Mouse (Mus musculus) ES-Bruce4 (cell line): ENCODE data around the gene Rc3h1. TPM values are rescaled to one million over a fixed set of nuclear protein-coding genes. Genes with fewer than 3 reads are reported as not detected.
"Not testable (repeated sequence)": the region's sequence is repeated elsewhere in the genome, so short reads cannot be mapped to it uniquely, and the experiment has no call there.

Source experiments
- H3K27ac ChIP-seq: 2 replicates; pipeline ENCODE4 v1.5.1; 2012; ENCODE audit warnings: low read length, inconsistent platforms; ENCODE audit not compliant: insufficient read depth
- H3K27me3 ChIP-seq: 2 replicates; pipeline ENCODE4 v1.6.1; 2012; ENCODE audit warnings: mild to moderate bottlenecking, low read length, inconsistent platforms; ENCODE audit not compliant: control insufficient read depth, poor library complexity, insufficient read depth, severe bottlenecking
- H3K36me3 ChIP-seq: 2 replicates; pipeline ENCODE4 v1.6.1; 2012; ENCODE audit warnings: inconsistent platforms, mild to moderate bottlenecking, low read length, moderate library complexity; ENCODE audit not compliant: control insufficient read depth, poor library complexity, insufficient read depth, severe bottlenecking
- H3K4me1 ChIP-seq: one replicate; pipeline ENCODE4 v1.8.1; 2011; ENCODE audit warnings: low read length; ENCODE audit not compliant: control insufficient read depth, insufficient read depth
- H3K4me3 ChIP-seq: 2 replicates; pipeline ENCODE4 v1.5.1; 2011; ENCODE audit warnings: low read depth, mild to moderate bottlenecking, low read length
- H3K9ac ChIP-seq: 2 replicates; pipeline ENCODE4 v1.6.1; 2012; ENCODE audit warnings: low read depth, mild to moderate bottlenecking, inconsistent platforms; ENCODE audit not compliant: poor library complexity, severe bottlenecking
- H3K9me3 ChIP-seq: replicated peaks from 2 replicates; pipeline ENCODE4 v1.6.1; 2012; ENCODE audit warnings: mild to moderate bottlenecking, low read length, inconsistent platforms; ENCODE audit not compliant: control insufficient read depth, poor library complexity, insufficient read depth, severe bottlenecking
- CTCF ChIP-seq: IDR thresholded peaks from one replicate; pipeline ENCODE4 v1.8.1; 2011; ENCODE audit warnings: low read depth, low read length
- EP300 ChIP-seq: IDR thresholded peaks from 2 replicates; pipeline ENCODE4 v1.6.1; 2011; ENCODE audit warnings: low read depth, low read length; ENCODE audit not compliant: insufficient read depth
- POLR2A ChIP-seq: IDR thresholded peaks from one replicate; pipeline ENCODE4 v1.8.1; 2011; ENCODE audit warnings: low read length; ENCODE audit not compliant: insufficient read depth
- polyA plus RNA-seq: library from polyadenylated mRNA; stranded (reverse); fragments of >200 nt; gene quantifications from 2 replicates; pipeline ENCODE4 v1.2.4, GENCODE M21; 2011; ENCODE audit warnings: low read depth; ENCODE audit not compliant: missing spikeins, insufficient read depth, insufficient read length

Rc3h1 gene
- polyA plus RNA-seq, 1 experiment = 36.9 TPM

DNA sequence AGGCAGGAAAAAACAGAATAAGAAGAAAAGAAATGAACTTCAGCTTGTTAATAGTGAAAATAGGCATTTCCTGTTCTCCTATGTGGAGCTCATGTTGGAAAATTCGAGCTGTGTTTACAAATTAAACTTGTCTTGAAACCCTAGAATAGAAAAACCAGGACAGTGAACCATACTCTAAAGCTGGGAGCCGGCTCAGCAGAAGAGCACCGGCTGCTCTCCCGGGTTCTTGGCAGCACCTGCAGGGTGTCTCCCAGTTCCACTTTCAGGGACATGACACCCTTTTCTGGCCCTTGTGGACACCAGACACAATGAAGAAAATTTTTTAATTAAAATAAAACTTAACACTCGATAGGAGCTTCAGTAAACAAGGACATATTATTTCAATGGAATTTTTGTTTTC lies 62.4 kb downstream of the Rc3h1 start:
- Histone ChIP-seq H3K9ac (no peak overlapping the region), H3K4me1 (no peaks in the 10 kb centered on the region), H3K36me3 (peaks cover 29% of the 10 kb centered on the region), H3K27ac (no peak overlapping the region), H3K27me3 (no peaks in the 10 kb centered on the region), H3K4me3 (no peak overlapping the region), H3K9me3 (no peaks in the 10 kb centered on the region)
- no peak for TF ChIP-seq EP300
- no peak for TF ChIP-seq CTCF

DNA sequence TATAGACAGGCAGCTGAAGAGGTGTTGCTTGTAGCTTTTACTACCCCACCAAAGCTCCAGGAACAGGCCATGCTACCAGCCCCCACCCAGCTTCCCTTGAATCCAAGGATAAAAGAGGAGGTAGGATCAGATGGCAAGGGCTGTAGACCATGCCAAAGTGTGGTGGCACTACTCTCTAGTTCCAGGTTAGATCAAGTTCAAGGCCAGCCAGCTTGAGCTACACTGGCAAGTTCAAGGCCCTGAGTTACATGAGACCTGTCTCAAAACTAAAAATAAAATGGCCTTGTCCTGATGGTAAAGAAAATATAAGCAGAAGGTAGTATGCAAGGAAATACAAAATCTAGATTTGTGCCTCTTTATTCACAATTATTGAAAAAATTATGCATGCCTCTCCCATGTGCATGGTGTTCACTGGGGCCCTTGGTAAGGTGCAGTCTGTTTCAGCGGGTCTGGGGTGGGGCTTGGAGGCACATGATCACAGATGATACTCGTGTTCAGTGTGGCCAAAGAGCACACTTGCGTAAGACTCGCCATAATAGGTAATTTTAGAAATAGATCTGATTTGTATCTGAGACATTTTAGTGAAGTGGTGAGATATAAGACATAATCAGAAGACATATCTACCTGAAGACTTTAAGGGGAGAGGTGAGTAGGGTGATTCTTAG lies 72.0 kb downstream of the Rc3h1 start, which contains the start of gene Serpinc1:
TSS of gene Serpinc1 (plus strand) at position 515 of the 665 bp plus-strand sequence.
- no peaks in the 10 kb centered on the region for H3K27me3 ChIP-seq
- H3K4me1 ChIP-seq = no peaks in the 10 kb centered on the region
- H3K27ac ChIP-seq = no peak within 1 kb of the TSS
- no peaks in the 10 kb centered on the region; the same call in 1 of the 2 replicates for H3K36me3 ChIP-seq
- TF ChIP-seq CTCF (no peak), EP300 (no peak), POLR2A (no peak)
- no peak within 1 kb of the TSS for H3K4me3 ChIP-seq
- no peak within 1 kb of the TSS for H3K9ac ChIP-seq
- H3K9me3 ChIP-seq = no peaks in the 10 kb centered on the region

DNA sequence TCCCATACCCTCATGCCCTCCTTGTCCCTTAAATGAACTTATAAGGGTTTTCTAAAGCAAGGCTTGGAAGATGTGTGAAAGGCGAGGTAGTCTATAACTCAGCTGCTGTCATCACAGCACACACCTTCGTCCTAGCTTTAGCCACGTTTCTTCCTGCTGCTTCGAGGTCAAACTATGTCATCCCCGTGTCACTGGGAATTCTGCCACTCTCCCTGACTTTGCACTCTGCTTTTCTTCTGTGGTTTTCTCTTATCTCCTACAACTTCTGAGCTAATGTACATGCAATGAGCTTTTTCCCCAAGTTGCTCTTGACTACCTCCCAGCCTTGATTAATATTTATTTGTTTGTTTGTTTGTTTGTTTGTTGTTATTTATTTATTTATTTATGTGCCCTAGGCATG lies 73.8 kb downstream of the Rc3h1 start:
- TF ChIP-seq POLR2A (no peak), CTCF (no peak), EP300 (no peak)

DNA sequence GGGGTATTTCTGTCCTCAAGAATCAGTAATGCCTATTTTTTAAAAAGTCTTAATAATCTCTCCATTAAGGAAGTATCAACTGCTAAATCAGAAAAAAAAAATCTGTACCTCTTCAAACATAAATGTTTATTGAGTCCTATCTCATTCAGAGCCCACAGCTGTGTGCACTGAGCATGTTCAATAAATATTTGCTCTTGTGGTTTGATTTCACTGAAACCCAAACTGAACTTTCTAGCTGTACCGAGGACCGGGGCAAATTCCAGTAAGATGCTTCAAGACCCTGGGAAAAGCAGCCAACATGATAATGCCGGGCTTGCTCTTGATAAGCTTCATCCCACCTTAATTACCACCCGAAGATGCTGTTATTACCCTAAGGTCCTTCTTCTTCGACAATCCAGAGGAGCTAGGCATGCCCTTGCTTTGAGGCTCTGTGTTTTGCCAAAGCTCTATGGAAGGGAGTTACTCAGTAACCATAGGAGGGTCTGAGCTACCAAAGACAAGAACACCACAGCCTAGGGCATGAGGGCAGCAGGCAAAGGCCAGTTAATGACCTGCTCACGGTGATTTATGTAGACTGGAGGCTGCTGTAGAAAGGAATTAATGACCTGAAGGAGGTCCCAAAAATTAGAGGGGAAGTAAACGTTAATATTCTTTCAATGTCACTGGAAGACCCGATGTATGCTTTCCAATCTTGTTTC lies 74.5 kb downstream of the Rc3h1 start:
- Histone ChIP-seq H3K27me3 (no peaks in the 10 kb centered on the region), H3K36me3 (no peaks in the 10 kb centered on the region), H3K4me3 (no peak overlapping the region), H3K9ac (no peak overlapping the region), H3K27ac (no peak overlapping the region), H3K4me1 (no peaks in the 10 kb centered on the region), H3K9me3 (no peaks in the 10 kb centered on the region)
- TF ChIP-seq EP300 = no peak

More for the DNA sequence above, 73.8 kb downstream of the Rc3h1 start:
- no peaks in the 10 kb centered on the region for H3K27me3 ChIP-seq
- no peaks in the 10 kb centered on the region for H3K9me3 ChIP-seq
- H3K9ac ChIP-seq = no peak overlapping the region
- no peak overlapping the region for H3K4me3 ChIP-seq
- H3K4me1 ChIP-seq = no peaks in the 10 kb centered on the region
- no peaks in the 10 kb centered on the region; the same call in 1 of the 2 replicates for H3K36me3 ChIP-seq
- H3K27ac ChIP-seq = no peak overlapping the region

GRCm38 (mm10) chr1:160981337-160981736 lies 75.1 kb downstream of the Rc3h1 start:
- Histone ChIP-seq H3K36me3 (no peaks in the 10 kb centered on the region), H3K9me3 (no peaks in the 10 kb centered on the region), H3K4me1 (no peaks in the 10 kb centered on the region), H3K27me3 (no peaks in the 10 kb centered on the region), H3K27ac (no peak overlapping the region), H3K9ac (no peak overlapping the region), H3K4me3 (no peak overlapping the region)
- TF ChIP-seq POLR2A = no peak
- TF ChIP-seq CTCF = no peak
- no peak for TF ChIP-seq EP300

- Histone ChIP-seq H3K9me3 (no peaks in the 10 kb centered on the region), H3K4me1 (no peaks in the 10 kb centered on the region), H3K36me3 (no peaks in the 10 kb centered on the region), H3K9ac (no peak overlapping the region), H3K27ac (no peak overlapping the region), H3K27me3 (no peaks in the 10 kb centered on the region), H3K4me3 (no peak overlapping the region)
- TF ChIP-seq CTCF = no peak
- TF ChIP-seq EP300 = no peak
- TF ChIP-seq POLR2A = no peak
Measured at GRCm38 (mm10) chr1:160982887-160983286, 76.7 kb downstream of the Rc3h1 start.

- not testable (repeated sequence) for H3K4me1 ChIP-seq, H3K36me3 ChIP-seq, H3K4me3 ChIP-seq, H3K9ac ChIP-seq, H3K27me3 ChIP-seq, H3K9me3 ChIP-seq, H3K27ac ChIP-seq
Measured at GRCm38 (mm10) chr1:160984731-160985130, 78.5 kb downstream of the Rc3h1 start.
